Mouse (Mus musculus): Measurements from ENCODE around the gene Arid1b. TPM values are rescaled to one million over a fixed set of nuclear protein-coding genes. Genes with fewer than 3 reads are reported as not detected.

The Arid1b gene
- polyA plus RNA-seq, 1 experiment from 2014 or later: 22.6 TPM

DNA sequence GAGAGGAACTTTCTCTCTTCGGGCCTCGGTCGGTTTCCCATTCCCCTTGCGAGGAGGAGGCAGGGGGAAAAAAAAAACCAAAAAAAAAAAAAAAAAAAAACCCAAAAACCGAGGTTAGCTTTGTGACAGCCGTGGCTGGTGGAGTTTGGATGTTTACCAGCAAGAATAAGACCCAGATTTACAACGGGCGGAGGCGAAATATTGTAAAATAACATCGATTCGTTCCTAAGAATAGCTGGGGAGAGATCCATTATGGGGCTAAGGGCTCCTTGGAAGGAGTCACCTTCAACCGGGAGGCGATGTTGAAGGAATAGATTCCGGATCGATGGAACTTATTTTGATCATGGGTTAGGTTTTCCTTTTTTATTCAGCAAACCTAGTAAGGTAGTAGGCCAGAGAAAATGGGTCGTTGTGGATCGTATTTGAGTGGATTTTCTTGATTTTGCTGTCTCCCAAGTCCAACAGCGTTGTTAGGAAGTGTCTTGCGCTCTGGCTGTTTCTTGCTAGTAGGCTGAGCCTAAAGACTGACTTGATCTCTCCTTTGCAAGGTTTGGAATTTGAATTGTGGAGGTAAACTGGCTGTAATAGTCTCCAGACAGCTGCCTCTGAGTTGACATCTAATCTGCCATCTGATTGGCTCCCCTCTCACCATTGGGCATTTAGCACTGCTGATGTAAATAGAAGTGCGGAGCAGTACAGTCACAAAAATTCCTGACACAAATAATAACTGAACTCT is 2.9 kb downstream of the Arid1b start:
- Histone ChIP-seq H3K4me1 (ENCODE audit: control insufficient read depth, insufficient read depth, low read length) (peaks cover 20% of the 10 kb centered on the region), H3K4me3 (ENCODE audit: low read depth, low read length) (peak overlapping the region; percentile 96), H3K4me2 (replicated peaks; ENCODE audit: low read depth, low read length) (peak overlapping the region; percentile 78), H3K27me3 (ENCODE audit: control insufficient read depth, insufficient read depth, low read length) (no peaks in the 10 kb centered on the region), H3K36me3 (ENCODE audit: control insufficient read depth, insufficient read depth, low read length) (no peaks in the 10 kb centered on the region), H3K9ac (replicated peaks; ENCODE audit: low read depth, low read length) (peak overlapping the region; percentile 96), H3K27ac (ENCODE audit: low read length) (peak overlapping the region; percentile 100), H3K9me3 (ENCODE audit: control insufficient read depth, low read depth, low read length) (no peaks in the 10 kb centered on the region)
- WGBS: under 1% methylated on average over 20 of the region's 20 CpGs
- ATAC-seq (ENCODE audit: insufficient number of reproducible peaks, insufficient read depth, low FRiP score, low read depth): no peak

DNA sequence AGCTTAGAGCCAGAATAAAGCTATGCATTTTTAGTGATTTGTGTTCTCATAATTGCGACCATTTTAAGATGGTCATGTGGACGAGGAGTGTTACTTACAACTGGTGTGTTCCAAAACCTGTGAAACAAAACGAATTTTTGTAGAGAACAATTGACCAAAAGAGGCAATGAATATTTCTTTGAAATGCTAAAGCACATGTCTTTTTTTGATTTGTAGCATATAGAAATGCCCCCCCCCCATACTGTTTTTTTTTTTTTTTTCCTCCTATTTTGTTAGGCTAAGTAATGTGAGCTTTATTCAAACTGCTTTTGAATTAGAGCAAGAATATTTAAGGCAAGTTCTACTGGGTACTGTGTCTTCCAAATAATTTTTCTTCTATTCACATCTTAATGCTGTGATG is 3.8 kb downstream of the Arid1b start:
- Histone ChIP-seq H3K27ac (ENCODE audit: low read length) (no peak overlapping the region), H3K27me3 (ENCODE audit: control insufficient read depth, insufficient read depth, low read length) (no peaks in the 10 kb centered on the region), H3K9me3 (ENCODE audit: control insufficient read depth, low read depth, low read length) (no peaks in the 10 kb centered on the region), H3K4me1 (ENCODE audit: control insufficient read depth, insufficient read depth, low read length) (peaks cover 28% of the 10 kb centered on the region), H3K36me3 (ENCODE audit: control insufficient read depth, insufficient read depth, low read length) (no peaks in the 10 kb centered on the region), H3K4me3 (ENCODE audit: low read depth, low read length) (peak overlapping the region; percentile 96), H3K4me2 (replicated peaks; ENCODE audit: low read depth, low read length) (peak overlapping the region; percentile 78), H3K9ac (replicated peaks; ENCODE audit: low read depth, low read length) (no peak overlapping the region)
- no peak for ATAC-seq (ENCODE audit: insufficient number of reproducible peaks, insufficient read depth, low FRiP score, low read depth)
- 36% methylated on average over 3 of the region's 3 CpGs for WGBS

DNA sequence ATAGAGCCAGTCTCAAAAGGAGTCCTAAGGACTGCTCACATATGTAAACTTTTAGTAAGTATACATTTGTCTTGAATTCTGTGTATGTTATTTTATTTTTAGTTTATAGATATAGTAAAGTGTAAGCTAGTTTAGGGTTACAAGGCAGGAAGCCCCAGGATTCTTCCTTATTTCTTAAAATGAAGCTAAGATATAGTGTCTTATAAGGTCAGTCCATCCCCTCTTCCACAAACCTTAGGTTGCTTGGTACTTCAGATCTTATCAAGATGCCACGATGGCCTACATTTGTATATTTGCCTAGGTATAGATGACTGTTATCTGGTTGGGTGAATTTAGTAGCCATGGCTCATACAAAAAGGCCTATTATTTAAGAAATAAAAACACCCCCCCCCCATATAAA is 5.1 kb downstream of the Arid1b start:
- no peak for ATAC-seq (ENCODE audit: insufficient number of reproducible peaks, insufficient read depth, low FRiP score, low read depth)
- WGBS: 44% methylated on average over 1 of the region's 1 CpGs
- H3K27me3 ChIP-seq (ENCODE audit: control insufficient read depth, insufficient read depth, low read length): no peaks in the 10 kb centered on the region

DNA sequence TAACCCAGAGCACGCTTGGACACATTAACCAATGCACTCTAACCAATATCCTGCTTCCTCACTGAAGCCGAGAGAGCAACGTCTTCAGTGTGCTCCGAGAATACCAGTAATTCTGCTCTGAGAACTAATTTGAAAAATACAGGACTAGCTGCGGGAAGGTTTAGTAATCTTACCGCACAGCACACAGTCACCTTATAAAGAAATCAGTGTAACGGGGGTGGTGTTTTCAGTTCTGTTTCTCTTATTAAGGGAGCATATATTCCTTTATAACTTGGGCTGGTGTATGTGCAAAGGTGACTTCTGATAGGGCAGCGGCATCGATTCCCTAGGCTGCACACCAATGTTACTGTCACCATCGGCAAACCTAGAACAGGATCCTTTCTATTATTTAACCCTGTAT is 5.9 kb downstream of the Arid1b start:
- Histone ChIP-seq H3K27me3 (ENCODE audit: control insufficient read depth, insufficient read depth, low read length) (no peaks in the 10 kb centered on the region), H3K4me2 (replicated peaks; ENCODE audit: low read depth, low read length) (peak overlapping the region; percentile 29), H3K9me3 (ENCODE audit: control insufficient read depth, low read depth, low read length) (no peaks in the 10 kb centered on the region), H3K27ac (ENCODE audit: low read length) (no peak overlapping the region; the same call in 1 of the 2 replicates), H3K4me1 (ENCODE audit: control insufficient read depth, insufficient read depth, low read length) (peaks cover 46% of the 10 kb centered on the region), H3K9ac (replicated peaks; ENCODE audit: low read depth, low read length) (no peak overlapping the region), H3K36me3 (ENCODE audit: control insufficient read depth, insufficient read depth, low read length) (no peaks in the 10 kb centered on the region), H3K4me3 (ENCODE audit: low read depth, low read length) (peak overlapping the region; percentile 16; the same call in 1 of the 2 replicates)
- no peak for ATAC-seq (ENCODE audit: insufficient number of reproducible peaks, insufficient read depth, low FRiP score, low read depth)
- WGBS: 43% methylated on average over 10 of the region's 10 CpGs

More for the DNA sequence above, 5.1 kb downstream of the Arid1b start:
- no peaks in the 10 kb centered on the region for H3K36me3 ChIP-seq (ENCODE audit: control insufficient read depth, insufficient read depth, low read length)
- no peaks in the 10 kb centered on the region for H3K9me3 ChIP-seq (ENCODE audit: control insufficient read depth, low read depth, low read length)
- H3K9ac ChIP-seq (replicated peaks; ENCODE audit: low read depth, low read length): no peak overlapping the region
- H3K4me2 ChIP-seq (replicated peaks; ENCODE audit: low read depth, low read length): peak overlapping the region; percentile 28; the same call in 1 of the 2 replicates
- no peak overlapping the region for H3K27ac ChIP-seq (ENCODE audit: low read length)
- no peak overlapping the region for H3K4me3 ChIP-seq (ENCODE audit: low read depth, low read length)
- peaks cover 39% of the 10 kb centered on the region for H3K4me1 ChIP-seq (ENCODE audit: control insufficient read depth, insufficient read depth, low read length)

DNA sequence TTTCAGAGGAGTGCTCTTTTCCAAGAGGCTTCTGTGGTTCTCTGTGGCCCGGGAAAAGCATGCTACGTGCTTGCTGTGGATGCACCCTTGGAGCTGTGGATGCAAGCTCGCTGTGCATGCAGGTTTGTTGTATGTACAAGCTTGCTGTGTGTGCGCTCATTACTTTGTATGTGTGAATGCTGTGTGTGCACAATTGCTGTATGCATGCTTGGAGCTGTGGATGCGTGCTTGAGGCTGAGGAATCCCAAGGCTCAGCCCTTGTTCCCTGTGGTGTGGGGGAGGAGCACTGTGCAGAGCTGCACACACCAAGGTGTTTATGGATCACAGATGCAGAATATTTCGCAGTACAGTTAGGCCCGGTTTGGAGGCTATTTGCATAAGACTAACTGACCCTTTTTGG is 6.7 kb downstream of the Arid1b start:
- H3K27me3 ChIP-seq (ENCODE audit: control insufficient read depth, insufficient read depth, low read length): no peaks in the 10 kb centered on the region
- H3K4me2 ChIP-seq (replicated peaks; ENCODE audit: low read depth, low read length): no peak overlapping the region
- no peak overlapping the region for H3K27ac ChIP-seq (ENCODE audit: low read length)
- peaks cover 48% of the 10 kb centered on the region for H3K4me1 ChIP-seq (ENCODE audit: control insufficient read depth, insufficient read depth, low read length)
- H3K9ac ChIP-seq (replicated peaks; ENCODE audit: low read depth, low read length): no peak overlapping the region
- H3K36me3 ChIP-seq (ENCODE audit: control insufficient read depth, insufficient read depth, low read length): no peaks in the 10 kb centered on the region
- no peaks in the 10 kb centered on the region for H3K9me3 ChIP-seq (ENCODE audit: control insufficient read depth, low read depth, low read length)
- no peak for ATAC-seq (ENCODE audit: insufficient number of reproducible peaks, insufficient read depth, low FRiP score, low read depth)
- H3K4me3 ChIP-seq (ENCODE audit: low read depth, low read length): no peak overlapping the region
- WGBS: 58% methylated on average over 7 of the region's 7 CpGs

DNA sequence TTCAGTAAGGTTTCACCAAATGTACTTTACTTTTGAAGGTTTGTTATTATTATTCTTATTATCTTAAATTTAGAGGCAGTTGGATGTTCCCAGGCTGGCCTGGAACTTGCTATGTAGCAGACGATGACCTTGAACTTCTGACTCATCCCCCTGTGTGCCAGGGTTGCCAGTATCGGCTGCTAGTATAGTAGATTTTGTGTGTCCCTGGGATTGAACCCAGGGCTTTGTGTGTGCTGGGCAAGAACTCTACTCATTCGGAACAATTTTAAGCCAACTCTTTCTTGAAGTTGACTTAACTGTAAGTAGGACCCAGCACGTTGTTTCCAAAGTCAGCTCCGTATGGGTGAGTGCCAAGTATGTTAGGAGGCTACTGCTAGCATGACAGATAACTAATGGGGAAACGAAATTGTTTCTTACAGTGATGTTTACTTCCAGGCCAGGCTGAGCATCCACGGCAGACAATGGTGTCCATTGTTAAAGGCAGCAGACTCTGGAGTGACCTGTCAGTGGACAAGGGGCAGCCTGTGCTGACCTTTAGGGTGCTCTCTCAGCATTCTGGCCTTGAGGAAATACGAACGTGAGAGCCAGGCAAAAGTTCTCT is 7.5 kb downstream of the Arid1b start:
- WGBS: 33% methylated on average over 9 of the region's 9 CpGs
- peaks cover 51% of the 10 kb centered on the region for H3K4me1 ChIP-seq (ENCODE audit: control insufficient read depth, insufficient read depth, low read length)
- H3K36me3 ChIP-seq (ENCODE audit: control insufficient read depth, insufficient read depth, low read length): no peaks in the 10 kb centered on the region
- H3K9me3 ChIP-seq (ENCODE audit: control insufficient read depth, low read depth, low read length): no peaks in the 10 kb centered on the region
- no peaks in the 10 kb centered on the region for H3K27me3 ChIP-seq (ENCODE audit: control insufficient read depth, insufficient read depth, low read length)
- ATAC-seq (ENCODE audit: insufficient number of reproducible peaks, insufficient read depth, low FRiP score, low read depth): no peak
- H3K4me3 ChIP-seq (ENCODE audit: low read depth, low read length): no peak overlapping the region
- no peak overlapping the region for H3K4me2 ChIP-seq (replicated peaks; ENCODE audit: low read depth, low read length)
- H3K27ac ChIP-seq (ENCODE audit: low read length): no peak overlapping the region
- H3K9ac ChIP-seq (replicated peaks; ENCODE audit: low read depth, low read length): no peak overlapping the region

DNA sequence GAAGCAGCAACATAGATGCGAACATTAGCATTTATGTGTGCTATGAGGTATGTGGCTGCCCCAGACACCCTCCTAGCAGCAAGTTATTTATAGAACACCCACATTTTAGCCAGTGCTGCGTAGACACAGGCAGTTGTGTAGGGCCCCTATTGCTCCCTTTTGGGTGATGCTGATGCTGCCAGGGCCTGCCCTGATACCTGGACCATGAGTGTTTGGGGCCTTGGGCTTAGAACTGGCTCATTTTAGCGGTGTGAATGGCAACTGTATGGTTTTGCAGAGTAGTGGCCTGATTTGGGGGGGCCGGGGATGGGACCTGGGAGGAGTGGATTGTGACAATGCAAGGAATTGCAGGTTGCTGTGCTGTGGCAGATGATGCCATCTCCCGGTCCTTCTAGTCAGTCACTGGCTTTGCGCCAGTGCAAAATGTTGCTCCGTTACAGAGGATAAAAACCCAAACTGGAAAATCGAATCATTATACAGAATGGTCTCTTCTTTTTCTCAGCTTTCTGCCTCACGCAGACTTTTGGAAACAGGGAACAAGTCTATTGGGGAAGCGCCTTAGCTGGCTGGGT is 8.9 kb downstream of the Arid1b start:
- Histone ChIP-seq H3K4me2 (replicated peaks; ENCODE audit: low read depth, low read length) (0 out of 2 replicates have a peak overlapping the region, but pooled peaks have one; percentile 12), H3K36me3 (ENCODE audit: control insufficient read depth, insufficient read depth, low read length) (no peaks in the 10 kb centered on the region), H3K27me3 (ENCODE audit: control insufficient read depth, insufficient read depth, low read length) (no peaks in the 10 kb centered on the region), H3K27ac (ENCODE audit: low read length) (0 out of 2 replicates have a peak overlapping the region, but pooled peaks have one; percentile 27), H3K4me3 (ENCODE audit: low read depth, low read length) (no peak overlapping the region), H3K9ac (replicated peaks; ENCODE audit: low read depth, low read length) (no peak overlapping the region), H3K4me1 (ENCODE audit: control insufficient read depth, insufficient read depth, low read length) (peaks cover 63% of the 10 kb centered on the region), H3K9me3 (ENCODE audit: control insufficient read depth, low read depth, low read length) (no peaks in the 10 kb centered on the region)
- ATAC-seq (ENCODE audit: insufficient number of reproducible peaks, insufficient read depth, low FRiP score, low read depth): no peak
- WGBS: 63% methylated on average over 10 of the region's 10 CpGs

DNA sequence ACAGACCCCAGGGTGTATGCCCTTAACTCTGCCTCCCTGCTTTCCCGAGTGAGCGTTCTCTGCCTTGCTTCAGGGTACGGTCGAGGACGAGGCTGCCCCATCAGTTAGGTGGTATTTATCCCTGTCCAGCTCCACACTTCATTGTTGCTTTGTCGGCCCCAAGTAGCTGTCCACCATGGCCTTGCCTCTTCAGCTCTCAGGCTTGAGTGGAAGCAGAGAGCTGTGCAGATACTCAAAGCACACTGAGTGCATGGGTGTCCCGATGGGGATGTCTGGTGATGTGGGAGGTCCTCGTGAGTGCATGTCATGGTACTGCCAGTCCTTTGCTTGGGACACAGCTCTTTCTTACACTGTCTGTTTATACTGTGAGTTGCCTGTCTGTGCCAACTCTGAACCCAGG is 10.1 kb downstream of the Arid1b start:
- Histone ChIP-seq H3K9ac (replicated peaks; ENCODE audit: low read depth, low read length) (no peak overlapping the region), H3K36me3 (ENCODE audit: control insufficient read depth, insufficient read depth, low read length) (no peaks in the 10 kb centered on the region), H3K9me3 (ENCODE audit: control insufficient read depth, low read depth, low read length) (no peaks in the 10 kb centered on the region), H3K27ac (ENCODE audit: low read length) (no peak overlapping the region), H3K4me2 (replicated peaks; ENCODE audit: low read depth, low read length) (no peak overlapping the region; the same call in 1 of the 2 replicates), H3K4me3 (ENCODE audit: low read depth, low read length) (no peak overlapping the region), H3K4me1 (ENCODE audit: control insufficient read depth, insufficient read depth, low read length) (peaks cover 70% of the 10 kb centered on the region), H3K27me3 (ENCODE audit: control insufficient read depth, insufficient read depth, low read length) (no peaks in the 10 kb centered on the region)
- ATAC-seq (ENCODE audit: insufficient number of reproducible peaks, insufficient read depth, low FRiP score, low read depth): no peak; the same call in 1 of the 2 replicates
- WGBS: 43% methylated on average over 8 of the region's 8 CpGs

All from stomach, embryonic 14.5 days (tissue).